Mouse (Mus musculus) intestine, embryonic 14.5 days (tissue): Measurements from ENCODE around the gene Gm10153. TPM values are rescaled to one million over a fixed set of nuclear protein-coding genes. Genes with fewer than 3 reads are reported as not detected.
A peak's percentile ranks its signal among the peaks of the same experiment; 100 is the strongest.
"Not testable (repeated sequence)": the region's sequence is repeated elsewhere in the genome, so short reads cannot be mapped to it uniquely, and the experiment has no call there.

Experiments
- ATAC-seq: fragments of 200-750 bp; cut with Nextera tagmentation; replicated peaks from 2 replicates; pipeline ENCODE4 v1.8.0; 2017; ENCODE audit warnings: low read depth, moderate number of reproducible peaks, moderate TSS enrichment, moderate library complexity; ENCODE audit not compliant: low FRiP score, low TSS enrichment
- DNase-seq: peaks from one replicate; pipeline ENCODE4 v3.0.0-alpha.2; 2018; ENCODE audit warnings: low spot score
- H3K27ac ChIP-seq: fragments of 300-500 bp; sonication (generic); 2 replicates; pipeline ENCODE4 v1.5.1; 2014; ENCODE audit warnings: low read depth, mild to moderate bottlenecking, control low read depth
- H3K27me3 ChIP-seq: fragments of 300-500 bp; sonication (generic); replicated peaks from 2 replicates; pipeline ENCODE4 v1.6.1; 2014; ENCODE audit warnings: low read length, control low read depth; ENCODE audit not compliant: control insufficient read depth, insufficient read depth
- H3K36me3 ChIP-seq: fragments of 300-500 bp; sonication (generic); 2 replicates; pipeline ENCODE4 v1.6.1; 2014; ENCODE audit warnings: low read length, control low read depth; ENCODE audit not compliant: control insufficient read depth, insufficient read depth
- H3K4me1 ChIP-seq: fragments of 300-500 bp; sonication (generic); replicated peaks from 2 replicates; pipeline ENCODE4 v1.6.1; 2014; ENCODE audit warnings: low read length, control low read depth, mixed read lengths; ENCODE audit not compliant: control insufficient read depth, insufficient read depth
- H3K4me2 ChIP-seq: fragments of 300-500 bp; sonication (generic); 2 replicates; pipeline ENCODE4 v1.6.1; 2014; ENCODE audit warnings: low read length
- H3K4me3 ChIP-seq: fragments of 300-500 bp; sonication (generic); 2 replicates; pipeline ENCODE4 v1.5.1; 2014; ENCODE audit warnings: low read depth, low read length, control low read depth, mixed read lengths
- H3K9ac ChIP-seq: fragments of 300-500 bp; sonication (generic); 2 replicates; pipeline ENCODE4 v1.6.1; 2014; ENCODE audit warnings: mild to moderate bottlenecking, low read length
- H3K9me3 ChIP-seq: fragments of 300-500 bp; sonication (generic); 2 replicates; pipeline ENCODE4 v1.6.1; 2016; ENCODE audit warnings: low read length, control low read depth; ENCODE audit not compliant: control insufficient read depth
- WGBS: fragments of 180-500 bp; shearing (Covaris S2); extraction: QIAGEN DNeasy Blood & Tissue Kit; methylation state at CpG from one replicate; pipeline ENCODE4 v1.1.7; 2014; 5-methylcytosine and 5-hydroxymethylcytosine counted together
- polyA plus RNA-seq: library from polyadenylated mRNA; unstranded; fragments of >200 nt; fragmentation: Nextera tagmentation; extraction: Ambion mirVana; gene quantifications from 2 replicates; pipeline ENCODE4 v1.2.1, GENCODE M21; 2014

Gm10153 gene
- polyA plus RNA-seq, 1 experiment from 2014 or later: not detected

DNA sequence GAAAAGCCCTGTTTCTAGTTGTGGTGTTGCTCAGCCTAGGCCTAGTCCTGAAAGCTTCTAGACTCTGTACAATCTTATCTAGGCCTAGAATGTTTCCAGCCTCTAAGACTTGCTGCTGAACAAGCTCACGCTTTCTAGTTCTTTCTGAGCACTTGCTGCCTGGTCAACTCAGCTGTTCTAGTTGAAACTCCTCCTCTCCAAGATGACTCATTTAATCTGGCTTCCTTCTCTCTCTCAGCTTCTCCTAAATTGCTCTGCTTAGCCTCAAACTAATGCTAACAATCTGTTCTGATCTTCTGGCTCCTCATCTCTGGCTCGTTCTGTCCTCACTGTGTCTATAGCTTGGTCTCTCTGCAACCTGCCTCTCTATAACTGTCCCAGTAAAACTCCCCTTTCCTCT is 8.6 kb upstream of the Gm10153 start:
- Histone ChIP-seq H3K36me3 (no peaks in the 10 kb centered on the region), H3K9ac (no peak overlapping the region), H3K4me3 (no peak overlapping the region), H3K27ac (no peak overlapping the region), H3K4me2 (no peak overlapping the region), H3K4me1 (no peaks in the 10 kb centered on the region), H3K9me3 (no peaks in the 10 kb centered on the region), H3K27me3 (0 out of 2 replicates have a peak, but pooled peaks cover 2% of the 10 kb centered on the region)
- 85% methylated on average over 2 of the region's 2 CpGs for WGBS
- no peak for DNase-seq
- no peak for ATAC-seq

- no peak overlapping the region for H3K27ac ChIP-seq
- ATAC-seq: no peak
- no peaks in the 10 kb centered on the region for H3K36me3 ChIP-seq
- no peak overlapping the region for H3K9ac ChIP-seq
- H3K9me3 ChIP-seq: no peaks in the 10 kb centered on the region
- 69% methylated on average over 2 of the region's 2 CpGs for WGBS
- H3K4me2 ChIP-seq: no peak overlapping the region
- H3K4me1 ChIP-seq: no peaks in the 10 kb centered on the region
- DNase-seq: no peak
- no peaks in the 10 kb centered on the region for H3K27me3 ChIP-seq
- no peak overlapping the region for H3K4me3 ChIP-seq
Measured at GRCm38 (mm10) chr7:142188156-142188555, 2.0 kb downstream of the Gm10153 start.

- Histone ChIP-seq H3K27me3 (no peaks in the 10 kb centered on the region), H3K9me3 (no peaks in the 10 kb centered on the region), H3K4me3 (no peak overlapping the region), H3K36me3 (no peaks in the 10 kb centered on the region), H3K27ac (no peak overlapping the region), H3K4me2 (no peak overlapping the region), H3K4me1 (no peaks in the 10 kb centered on the region), H3K9ac (no peak overlapping the region)
- WGBS: 43% methylated on average over 1 of the region's 1 CpGs
- ATAC-seq (no peak), DNase-seq (no peak)
Measured at GRCm38 (mm10) chr7:142181021-142181420, 9.2 kb downstream of the Gm10153 start.

- H3K27ac ChIP-seq: no peak overlapping the region
- no peaks in the 10 kb centered on the region for H3K27me3 ChIP-seq
- no peak overlapping the region for H3K9ac ChIP-seq
- H3K4me3 ChIP-seq: no peak overlapping the region
- ATAC-seq (no peak), DNase-seq (no peak)
- H3K4me1 ChIP-seq: no peaks in the 10 kb centered on the region
- H3K36me3 ChIP-seq: no peaks in the 10 kb centered on the region
- 85% methylated on average over 1 of the region's 1 CpGs for WGBS
- H3K4me2 ChIP-seq: no peak overlapping the region
- no peaks in the 10 kb centered on the region for H3K9me3 ChIP-seq
Measured at GRCm38 (mm10) chr7:142178685-142179084, 11.5 kb downstream of the Gm10153 start.

GRCm38 (mm10) chr7:142175905-142176304 is 14.3 kb downstream of the Gm10153 start, which contains the start of gene Krtap5-2:
TSS of gene Krtap5-2 (minus strand) at chr7:142176005.
- not testable (repeated sequence) for H3K4me2 ChIP-seq, H3K9ac ChIP-seq, H3K4me3 ChIP-seq, H3K27ac ChIP-seq, H3K4me1 ChIP-seq, H3K27me3 ChIP-seq, ATAC-seq, H3K36me3 ChIP-seq, H3K9me3 ChIP-seq
- DNase-seq: peak; percentile 43

- H3K4me2 ChIP-seq: no peak overlapping the region
- no peaks in the 10 kb centered on the region for H3K9me3 ChIP-seq
- no peak overlapping the region for H3K27ac ChIP-seq
- ATAC-seq: no peak
- H3K27me3 ChIP-seq: no peaks in the 10 kb centered on the region
- peak; percentile 48 for DNase-seq
- H3K9ac ChIP-seq: no peak overlapping the region
- H3K4me1 ChIP-seq: no peaks in the 10 kb centered on the region
- no peaks in the 10 kb centered on the region for H3K36me3 ChIP-seq
- 49% methylated on average over 3 of the region's 3 CpGs for WGBS
- no peak overlapping the region for H3K4me3 ChIP-seq
Measured at GRCm38 (mm10) chr7:142169836-142170235, 20.4 kb downstream of the Gm10153 start.

- not testable (repeated sequence) for H3K4me3 ChIP-seq, H3K4me1 ChIP-seq, H3K36me3 ChIP-seq, H3K9me3 ChIP-seq, ATAC-seq, H3K27ac ChIP-seq, DNase-seq, H3K4me2 ChIP-seq, H3K27me3 ChIP-seq, H3K9ac ChIP-seq
Measured at GRCm38 (mm10) chr7:142165639-142166038, 24.6 kb downstream of the Gm10153 start, which contains the start of gene Gm4553. TSS of gene Gm4553 (minus strand) at chr7:142165739.

DNA sequence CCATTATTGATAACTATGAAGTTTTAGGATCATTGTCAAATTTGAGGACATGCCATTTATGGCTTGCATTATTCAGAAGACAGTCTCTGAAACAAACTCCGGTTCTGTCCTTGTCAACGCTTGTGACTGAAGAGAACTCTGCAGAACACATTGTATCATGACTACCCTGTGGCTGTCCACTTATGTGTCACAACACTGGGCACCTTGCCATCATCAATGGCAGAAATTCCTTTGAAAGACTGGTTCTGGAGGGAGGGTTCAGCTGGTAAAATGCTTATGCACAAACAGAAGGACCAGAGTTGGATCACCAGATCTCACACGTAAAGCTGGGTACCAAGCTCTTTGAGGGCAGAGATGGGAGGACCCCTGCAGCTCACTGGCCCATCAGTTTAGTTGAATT is 30.8 kb downstream of the Gm10153 start:
- no peaks in the 10 kb centered on the region for H3K4me1 ChIP-seq
- 91% methylated on average over 3 of the region's 3 CpGs for WGBS
- DNase-seq (peak; percentile 29), ATAC-seq (no peak)
- no peak overlapping the region for H3K27ac ChIP-seq
- H3K36me3 ChIP-seq: no peaks in the 10 kb centered on the region
- no peak overlapping the region for H3K4me2 ChIP-seq
- no peak overlapping the region for H3K4me3 ChIP-seq
- H3K9ac ChIP-seq: no peak overlapping the region
- no peaks in the 10 kb centered on the region for H3K27me3 ChIP-seq
- H3K9me3 ChIP-seq: no peaks in the 10 kb centered on the region

GRCm38 (mm10) chr7:142157013-142157412 is 33.2 kb downstream of the Gm10153 start, which contains the start of gene Gm29735:
TSS of gene Gm29735 (minus strand) at chr7:142157113.
- not testable (repeated sequence) for H3K27me3 ChIP-seq, H3K36me3 ChIP-seq, H3K4me3 ChIP-seq, ATAC-seq, H3K4me2 ChIP-seq, H3K27ac ChIP-seq, H3K9ac ChIP-seq, DNase-seq, H3K4me1 ChIP-seq, H3K9me3 ChIP-seq
- WGBS: 31% methylated on average over 2 of the region's 2 CpGs
